Mouse (Mus musculus) cortical plate, adult 2 months (tissue): ENCODE data around the gene Rgs12. TPM values are rescaled to one million over a fixed set of nuclear protein-coding genes. Genes with fewer than 3 reads are reported as not detected.
A peak's percentile ranks its signal among the peaks of the same experiment; 100 is the strongest.

Source experiments
- H3K27ac ChIP-seq: fragments of 200-500 bp; 2 replicates; pipeline ENCODE4 v1.5.1; 2012; ENCODE audit warnings: low read length, control low read depth, inconsistent platforms; ENCODE audit not compliant: insufficient read depth
- H3K4me1 ChIP-seq: fragments of 200-500 bp; 2 replicates; pipeline ENCODE4 v1.6.1; 2011; ENCODE audit warnings: low read length; ENCODE audit not compliant: control insufficient read depth, insufficient read depth
- H3K4me3 ChIP-seq: fragments of 200-500 bp; 2 replicates; pipeline ENCODE4 v1.5.1; 2011; ENCODE audit warnings: mild to moderate bottlenecking, low read length, control low read depth; ENCODE audit not compliant: insufficient read depth
- CTCF ChIP-seq: fragments of 200-500 bp; IDR thresholded peaks from 2 replicates; pipeline ENCODE4 v1.5.1; 2011; ENCODE audit warnings: mild to moderate bottlenecking, control low read depth, low read length; ENCODE audit not compliant: insufficient read depth; ENCODE audit errors: extremely low read depth
- POLR2A ChIP-seq: fragments of 200-500 bp; IDR thresholded peaks from 2 replicates; pipeline ENCODE4 v1.6.1; 2011; ENCODE audit warnings: mild to moderate bottlenecking, low read length, control low read depth; ENCODE audit not compliant: insufficient read depth; ENCODE audit errors: extremely low read depth
- polyA plus RNA-seq: library from polyadenylated mRNA; depleted of rRNA; stranded (reverse); fragments of >200 nt; gene quantifications from 2 replicates; pipeline ENCODE4 v1.2.3, GENCODE M21; 2012; rRNA removed

Gene Rgs12
- polyA plus RNA-seq, 1 experiment: 40.9 TPM

DNA sequence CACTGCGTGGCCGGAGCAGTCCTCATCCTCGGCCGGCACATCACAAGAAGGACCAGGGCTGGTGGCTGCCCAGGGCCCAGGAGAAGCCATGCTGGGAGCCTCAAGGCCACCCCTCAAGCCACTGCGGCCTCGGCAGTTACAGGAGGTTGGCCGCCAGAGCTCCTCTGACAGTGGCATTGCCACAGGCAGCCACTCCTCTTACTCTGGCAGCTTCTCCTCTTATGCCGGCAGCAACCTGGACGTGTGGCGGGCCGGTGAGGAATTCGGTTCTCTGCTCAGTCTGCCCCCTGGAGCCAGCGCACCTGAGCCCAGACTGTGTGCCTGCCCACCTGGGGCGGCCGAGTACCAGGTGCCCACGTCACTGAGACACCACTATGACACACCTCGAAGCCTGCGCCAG lies 129.9 kb downstream of the Rgs12 start:
- Histone ChIP-seq H3K4me1 (no peaks in the 10 kb centered on the region), H3K4me3 (no peak overlapping the region), H3K27ac (no peak overlapping the region)
- TF ChIP-seq POLR2A: no peak
- no peak for TF ChIP-seq CTCF

DNA sequence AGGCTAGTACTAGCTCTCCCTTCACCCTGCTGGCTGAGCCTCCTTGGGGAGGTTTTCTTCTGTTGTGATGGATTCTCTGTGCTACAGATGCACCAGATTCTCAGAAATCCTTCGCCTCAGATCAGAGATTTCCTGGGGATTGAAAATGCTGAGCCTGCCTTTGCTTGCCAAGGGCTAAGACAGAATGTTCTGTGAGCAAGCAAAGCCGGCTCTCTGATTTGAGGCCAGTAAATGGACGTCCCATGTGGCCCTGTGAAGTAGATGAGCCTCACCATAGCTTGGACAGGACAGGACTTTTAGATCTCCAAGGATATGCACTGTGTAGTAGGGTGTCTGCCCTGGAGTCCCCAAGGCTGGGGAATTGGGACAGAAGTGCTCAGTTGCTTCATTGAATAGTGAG lies 135.7 kb downstream of the Rgs12 start:
- TF ChIP-seq POLR2A (no peak), CTCF (no peak)
- H3K4me3 ChIP-seq: no peak overlapping the region
- no peaks in the 10 kb centered on the region for H3K4me1 ChIP-seq
- no peak overlapping the region for H3K27ac ChIP-seq

- H3K27ac ChIP-seq: no peak overlapping the region
- H3K4me3 ChIP-seq: no peak overlapping the region
- TF ChIP-seq CTCF (peak; percentile 75), POLR2A (no peak)
- H3K4me1 ChIP-seq: no peaks in the 10 kb centered on the region
Observed at GRCm38 (mm10) chr5:35088785-35089613, 139.8 kb downstream of the Rgs12 start.

Other genes starting within 250 kb of the Rgs12 start
- gene Htt, start 187.7 kb upstream of the Rgs12 start, polyA plus RNA-seq: 43.1 and 46.6 TPM in 2 replicates
- gene Msantd1, start 41.4 kb upstream of the Rgs12 start, polyA plus RNA-seq: 6.4 and 9.1 TPM in 2 replicates
- gene Hgfac, start 92.1 kb downstream of the Rgs12 start, polyA plus RNA-seq: 0.44 and 0.45 TPM in 2 replicates
- gene Dok7, start 107.3 kb downstream of the Rgs12 start, polyA plus RNA-seq: 17.1 and 17.7 TPM in 2 replicates
- gene Lrpap1, start 156.3 kb downstream of the Rgs12 start, polyA plus RNA-seq: 113 and 116 TPM in 2 replicates